Mouse (Mus musculus): ENCODE data around the gene Limch1.

Gene Limch1

DNA sequence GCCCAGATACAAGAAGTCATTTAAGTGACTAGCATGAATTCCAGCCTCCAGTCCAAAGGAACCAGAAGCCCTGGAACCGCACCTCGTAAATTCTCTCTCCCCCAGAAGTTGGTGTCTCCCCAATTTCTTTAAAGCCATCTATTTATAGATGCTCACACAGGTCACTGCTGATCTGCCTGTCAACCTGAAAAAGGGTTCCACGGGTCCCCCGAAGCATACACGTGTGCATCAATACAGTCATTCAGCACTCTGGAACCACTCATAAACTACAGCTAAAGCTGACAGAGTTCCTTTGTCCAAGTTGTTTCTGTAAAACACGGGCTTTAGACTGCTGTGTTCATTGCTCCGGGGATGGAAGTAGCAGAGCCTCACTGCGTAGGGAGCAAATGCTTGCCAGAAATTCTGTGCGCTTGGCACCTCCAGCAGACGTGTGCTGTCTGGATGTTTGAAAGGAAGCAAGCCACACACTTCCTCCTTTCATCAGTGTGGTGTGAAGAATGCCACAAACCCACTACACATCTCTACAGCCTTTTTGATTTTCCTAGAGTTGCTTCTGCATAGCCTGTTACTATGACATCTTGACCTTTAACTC, 278.9 kb downstream of the Limch1 start:
- no peak for DNase-seq (ENCODE audit: low read depth, low spot score)

DNA sequence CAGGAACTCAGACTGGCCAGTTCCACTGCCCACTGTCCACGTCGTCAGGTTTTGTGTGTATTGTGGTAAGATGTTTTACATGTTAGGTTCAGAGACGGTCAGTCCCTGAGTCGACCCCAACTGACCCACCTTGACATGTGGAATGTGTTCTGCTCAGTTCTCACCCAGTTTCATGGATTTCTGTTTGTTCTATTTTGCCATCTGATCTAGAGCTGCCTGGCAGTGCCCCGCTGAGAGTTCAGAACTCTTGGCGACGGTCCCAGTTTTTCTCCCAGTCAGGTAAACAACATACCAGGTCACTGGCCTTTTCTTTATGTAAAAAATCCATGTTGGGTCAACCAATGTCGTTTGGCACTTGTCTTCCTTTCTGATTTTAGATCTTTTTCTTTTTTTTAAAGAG, 279.5 kb downstream of the Limch1 start:
- no peak for DNase-seq (ENCODE audit: low read depth, low spot score)

DNA sequence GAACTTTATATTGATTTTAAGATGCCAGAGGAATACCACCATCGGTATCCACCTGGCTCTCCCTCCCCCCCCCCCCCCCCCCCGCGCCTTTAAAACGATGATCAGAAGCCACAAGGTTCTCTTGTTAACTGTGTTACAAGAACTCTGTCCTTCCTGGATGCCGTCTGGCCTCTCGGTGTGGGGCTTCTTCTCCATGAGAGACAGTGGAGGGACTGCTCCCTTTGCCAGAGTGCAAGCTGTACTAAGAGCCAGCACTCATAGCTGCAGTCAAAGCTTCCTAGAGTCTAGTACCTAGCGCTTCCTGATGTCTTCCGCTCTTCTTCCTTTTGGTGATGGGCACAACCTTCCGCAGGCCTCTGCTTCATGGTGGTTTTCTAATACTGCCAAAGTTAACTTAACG, 280.0 kb downstream of the Limch1 start:
- DNase-seq (ENCODE audit: low read depth, low spot score) = no peak

DNA sequence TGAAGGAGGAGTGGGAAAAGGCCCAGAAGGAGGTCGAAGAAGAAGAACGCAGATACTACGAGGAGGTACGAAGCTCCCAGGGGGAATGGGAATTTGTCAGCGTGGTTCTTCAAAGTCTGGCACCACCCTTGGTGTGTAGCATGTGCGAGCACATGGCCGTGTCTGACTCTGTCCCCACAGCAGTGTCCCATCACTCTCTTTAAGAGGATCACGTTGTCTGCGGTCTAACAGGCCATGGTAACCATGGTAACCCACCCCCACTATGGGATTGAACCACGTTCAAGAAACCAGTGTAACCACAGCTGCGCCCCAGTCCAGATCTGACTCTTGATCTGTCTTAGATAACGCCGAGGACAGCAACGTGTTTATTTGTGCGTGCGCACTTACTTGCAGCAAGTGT, 283.2 kb downstream of the Limch1 start:
- DNase-seq (ENCODE audit: low read depth, low spot score) = no peak

DNA sequence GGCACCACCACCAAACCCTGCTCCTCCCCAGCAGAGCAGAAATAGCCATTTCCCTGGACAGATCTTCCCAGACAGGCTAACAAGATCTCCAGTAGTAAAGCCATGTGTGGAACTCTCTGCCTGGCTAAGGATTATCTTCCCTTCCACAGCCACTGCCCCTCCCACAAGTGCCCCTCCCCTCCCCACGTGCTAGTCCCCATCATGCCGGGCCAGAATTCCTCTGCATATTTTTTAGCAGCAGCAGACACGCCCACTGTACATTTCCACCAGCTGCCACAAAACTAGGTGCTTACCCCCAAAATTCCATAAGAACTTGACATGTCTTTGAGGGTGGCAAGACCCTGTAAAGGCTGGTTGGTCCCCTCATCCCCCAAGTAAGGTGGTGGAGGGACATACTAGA, 284.3 kb downstream of the Limch1 start:
- DNase-seq (ENCODE audit: low read depth, low spot score) = no peak

DNA sequence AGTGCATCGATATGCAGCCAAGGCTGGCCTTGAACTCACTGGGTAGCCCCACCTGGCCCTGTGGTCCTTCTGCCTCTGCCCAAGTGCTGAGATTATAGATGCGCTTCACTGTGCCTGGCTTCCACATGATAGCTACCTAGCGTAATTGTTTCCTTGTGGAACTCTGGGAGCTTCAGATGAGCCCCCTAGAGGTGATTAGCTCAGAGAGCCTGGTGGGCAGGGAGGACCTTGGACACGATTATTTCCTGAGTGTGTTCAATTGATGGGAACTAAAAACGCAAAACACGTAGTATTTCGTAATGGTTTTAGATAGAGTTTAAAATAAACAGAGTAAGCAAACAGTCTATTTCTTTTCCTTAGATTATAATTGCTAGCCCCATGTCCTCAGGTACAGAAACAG, 287.0 kb downstream of the Limch1 start:
- DNase-seq (ENCODE audit: low read depth, low spot score) = no peak

DNA sequence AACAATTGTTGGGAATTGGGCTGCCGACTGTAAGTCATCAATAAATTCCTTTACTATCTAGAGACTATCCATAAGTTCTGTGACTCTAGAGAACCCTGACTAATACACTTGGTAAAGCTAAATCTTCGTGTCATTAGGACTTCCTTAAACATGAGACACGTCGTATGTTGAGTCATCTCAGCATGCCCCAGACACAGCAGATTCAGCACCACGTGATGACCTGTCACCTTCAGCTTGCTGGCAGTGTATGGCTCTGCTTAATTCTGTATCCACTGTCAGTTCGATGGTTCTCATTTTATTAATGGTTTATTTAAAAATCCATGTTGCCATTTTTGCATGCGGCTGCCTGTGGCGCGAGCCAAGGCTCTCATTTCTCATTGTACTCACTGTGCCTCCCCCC, 298.3 kb downstream of the Limch1 start:
- no peak for DNase-seq (ENCODE audit: low read depth, low spot score)

DNA sequence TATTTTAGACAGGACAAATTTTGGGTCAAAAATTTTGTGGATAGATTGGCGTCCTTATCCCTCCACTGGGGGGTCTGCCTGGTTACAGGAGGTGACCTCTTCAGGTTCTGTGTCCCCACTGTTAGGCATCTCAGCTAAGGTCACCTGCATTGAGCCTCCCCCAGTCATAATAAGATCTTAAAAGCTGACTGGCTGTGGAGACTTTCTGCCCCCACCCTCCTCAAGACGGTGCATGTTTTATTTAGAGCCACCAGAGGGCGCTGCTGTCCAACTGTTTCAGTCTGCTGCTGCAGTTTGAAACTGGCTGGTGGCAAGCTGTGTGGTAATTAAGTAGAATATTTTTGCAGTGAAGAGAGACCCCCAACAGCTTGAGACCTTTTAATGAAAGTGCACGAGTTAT, 302.4 kb downstream of the Limch1 start:
- DNase-seq (ENCODE audit: low read depth, low spot score) = peak; percentile 64

DNA sequence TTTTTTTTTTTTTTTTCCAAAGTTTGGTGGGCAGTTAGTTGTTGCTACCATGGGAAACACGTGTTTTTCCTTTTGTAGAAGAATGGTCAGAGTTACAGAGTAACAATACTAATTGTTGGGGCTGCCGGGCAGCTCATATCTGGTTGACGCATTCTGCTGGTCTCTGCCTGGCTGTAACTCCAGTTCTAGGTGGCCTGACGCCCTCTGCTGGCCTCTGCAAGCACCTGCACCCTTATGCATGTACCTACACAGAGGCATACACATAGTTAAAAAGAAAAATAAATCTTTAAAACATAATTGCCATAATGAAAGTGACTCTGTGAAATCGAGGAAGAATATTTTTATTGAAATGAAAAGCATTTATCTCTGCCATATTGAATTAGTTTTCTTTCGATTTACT, 312.2 kb downstream of the Limch1 start:
- no peak for DNase-seq (ENCODE audit: low read depth, low spot score)

DNA sequence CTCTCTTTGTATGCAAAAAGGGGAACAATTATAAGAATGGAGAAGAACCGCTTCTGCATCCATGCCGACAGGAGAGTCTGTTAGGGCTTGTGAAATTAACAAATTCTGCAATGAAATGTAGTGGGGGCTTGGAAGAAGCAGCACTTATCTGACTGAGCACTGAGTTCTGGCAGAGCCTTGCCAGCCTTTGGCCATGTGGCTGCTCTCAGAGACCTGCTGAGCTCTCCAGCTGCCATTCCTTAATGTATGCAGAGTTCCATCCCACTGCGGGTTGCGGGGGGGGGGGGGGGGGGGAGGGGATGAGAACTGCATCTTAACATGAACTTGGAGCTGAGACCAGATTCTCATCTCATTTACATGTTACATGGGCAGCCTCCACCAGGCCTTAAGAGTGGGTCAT, 314.9 kb downstream of the Limch1 start:
- no peak for DNase-seq (ENCODE audit: low read depth, low spot score)

DNA sequence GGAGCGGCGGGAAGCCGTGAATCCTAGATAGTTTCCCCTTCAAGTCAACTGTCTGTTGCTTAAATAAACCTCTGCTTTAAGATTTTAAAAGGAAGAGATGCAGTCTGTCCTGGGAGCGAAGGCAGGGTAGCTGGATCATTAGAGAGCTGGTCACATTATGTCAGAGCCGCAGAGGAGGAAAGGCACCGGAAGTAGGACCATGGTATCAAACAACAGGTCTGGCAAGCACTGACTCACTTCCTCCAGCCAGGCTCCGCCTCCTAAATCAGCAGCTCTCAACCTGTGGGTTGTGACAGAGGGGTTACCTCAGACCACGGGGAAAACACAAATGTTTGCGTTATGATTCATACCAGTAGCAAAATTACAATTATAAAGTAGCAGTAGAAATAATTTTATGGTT, 318.0 kb downstream of the Limch1 start:
- no peak for DNase-seq (ENCODE audit: low read depth, low spot score)

DNA sequence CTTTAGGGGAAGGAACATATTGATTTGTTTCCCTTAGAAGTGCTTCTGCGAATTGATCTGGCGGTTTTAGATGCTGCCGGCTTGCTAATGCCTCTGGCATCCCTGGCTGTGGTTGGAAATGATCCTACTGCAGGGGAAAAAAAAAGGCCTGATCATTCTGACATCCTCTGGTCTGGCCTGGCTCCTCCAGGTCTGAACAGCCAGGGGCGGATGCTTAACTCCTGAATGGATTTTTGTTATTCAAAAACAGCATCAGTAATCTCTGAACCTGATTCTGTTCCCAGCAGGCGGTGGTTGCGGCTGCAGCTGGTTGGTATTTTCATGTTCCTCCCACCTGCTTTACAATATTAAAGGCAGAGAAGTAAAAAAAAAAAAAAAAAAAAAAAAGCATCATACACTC, 337.5 kb downstream of the Limch1 start:
- DNase-seq (ENCODE audit: low read depth, low spot score) = no peak

DNA sequence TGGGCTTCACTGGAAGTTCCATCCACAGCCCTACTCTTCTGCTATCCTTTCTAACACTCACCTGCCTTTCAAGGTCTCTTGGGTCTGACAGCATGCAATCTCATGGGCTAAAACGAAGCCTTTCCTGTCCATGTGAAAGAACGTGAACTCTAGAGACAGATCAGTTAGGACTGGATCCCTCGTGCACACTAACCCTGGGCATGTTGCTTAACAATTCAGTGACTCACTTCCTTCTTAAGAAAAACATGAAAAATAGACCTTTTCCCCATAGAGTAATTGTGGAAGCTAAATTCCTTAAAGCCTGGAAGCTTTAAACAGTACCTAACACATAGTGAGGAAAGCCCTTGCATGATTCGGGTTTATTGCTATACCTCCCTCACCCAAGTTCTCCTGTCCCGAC, 345.2 kb downstream of the Limch1 start:
- no peak for DNase-seq (ENCODE audit: low read depth, low spot score)

DNA sequence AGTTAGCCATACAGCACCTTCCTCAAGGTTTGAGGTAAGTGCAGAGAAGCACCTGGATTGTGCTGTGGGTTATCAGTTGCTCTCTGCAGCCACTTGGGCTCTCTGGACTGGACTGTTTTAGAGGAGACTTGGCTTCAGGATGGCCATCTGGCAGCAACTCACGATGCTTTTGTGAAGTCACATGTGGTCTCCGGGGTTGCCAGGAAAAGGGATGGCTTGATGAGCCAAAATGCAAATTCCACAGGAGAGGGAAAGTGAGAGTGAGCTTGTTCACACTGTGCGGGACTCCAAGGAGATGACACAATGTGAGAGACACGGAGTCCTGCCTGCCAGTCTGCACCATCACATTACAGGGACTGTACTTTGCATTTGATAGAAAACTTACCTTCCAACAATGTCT, 346.1 kb downstream of the Limch1 start:
- no peak for DNase-seq (ENCODE audit: low read depth, low spot score)

DNA sequence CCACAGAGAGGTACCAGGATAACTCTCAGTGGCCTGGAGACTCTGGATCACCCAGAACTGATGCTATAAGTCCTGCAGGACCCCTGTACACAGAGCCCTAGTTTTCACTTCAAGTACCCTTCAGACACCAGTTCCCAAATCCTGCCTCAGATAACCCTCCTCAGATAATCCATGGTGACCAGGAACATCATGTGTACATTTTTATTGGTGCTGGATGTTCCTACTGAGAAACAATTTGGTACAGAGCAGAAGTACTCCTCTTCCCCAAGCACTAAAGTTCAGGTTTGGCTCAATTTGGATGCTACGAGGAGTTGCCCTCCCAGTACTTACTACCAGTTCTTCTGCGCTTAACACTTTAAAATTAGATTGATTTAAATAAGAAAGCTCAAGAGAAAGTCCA, 348.4 kb downstream of the Limch1 start:
- DNase-seq (ENCODE audit: low read depth, low spot score) = no peak

DNA sequence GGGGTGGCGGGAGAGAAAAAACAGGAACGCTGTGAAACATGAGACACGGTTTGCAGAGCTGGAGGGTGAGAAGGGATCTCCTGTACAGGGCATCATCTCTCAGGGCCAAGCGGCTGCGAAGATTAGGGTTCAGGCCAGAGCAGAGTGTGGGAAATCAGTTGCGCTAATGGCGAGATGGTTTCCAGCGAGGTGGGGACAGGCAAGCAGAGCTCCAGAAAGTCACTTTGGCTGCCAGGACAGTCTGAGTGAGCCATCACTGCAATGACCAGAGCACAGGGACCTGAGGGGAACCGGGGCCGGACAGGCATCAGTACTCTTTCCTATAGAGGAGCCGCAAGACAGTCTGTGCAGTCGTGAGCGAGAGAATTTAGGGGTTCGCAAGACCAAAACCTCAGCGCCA, 349.5 kb downstream of the Limch1 start:
- no peak for DNase-seq (ENCODE audit: low read depth, low spot score)

DNA sequence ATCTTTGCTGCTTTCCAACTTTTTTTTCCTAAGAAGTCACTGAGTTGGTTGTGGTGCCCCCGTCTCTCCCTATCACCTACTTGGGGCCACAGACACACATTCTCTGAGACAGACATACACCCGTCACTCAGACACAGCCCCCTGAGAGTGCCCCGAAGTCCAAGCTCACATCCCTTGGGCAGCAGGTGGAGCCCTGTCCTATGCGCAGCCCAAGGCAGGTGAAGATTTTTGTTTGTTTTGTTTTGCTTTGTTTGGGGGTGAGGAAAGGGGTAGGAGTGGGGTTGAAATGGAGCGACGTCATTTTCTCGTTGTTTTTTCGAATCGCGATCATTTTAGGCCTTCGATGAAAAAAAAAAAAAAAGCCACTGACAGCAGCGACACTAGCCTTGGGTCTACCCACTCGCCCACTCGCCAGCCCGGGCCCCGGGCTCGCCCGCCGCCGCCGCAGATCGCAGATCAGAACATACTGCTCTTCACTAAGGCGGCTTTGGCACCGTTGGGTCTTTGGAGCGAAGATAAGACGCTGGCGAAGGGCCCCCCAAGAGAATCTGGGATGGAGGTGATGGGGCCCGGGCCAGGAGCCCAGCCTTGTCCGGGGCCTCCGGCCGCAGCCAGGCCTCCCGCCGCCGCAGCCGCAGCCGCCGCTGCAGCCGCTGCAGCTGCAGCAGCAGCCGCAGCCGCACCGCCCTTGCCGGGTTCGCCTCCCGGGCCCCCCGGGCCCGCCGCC, 350.2 kb downstream of the Limch1 start:
- DNase-seq (ENCODE audit: low read depth, low spot score) = no peak

DNA sequence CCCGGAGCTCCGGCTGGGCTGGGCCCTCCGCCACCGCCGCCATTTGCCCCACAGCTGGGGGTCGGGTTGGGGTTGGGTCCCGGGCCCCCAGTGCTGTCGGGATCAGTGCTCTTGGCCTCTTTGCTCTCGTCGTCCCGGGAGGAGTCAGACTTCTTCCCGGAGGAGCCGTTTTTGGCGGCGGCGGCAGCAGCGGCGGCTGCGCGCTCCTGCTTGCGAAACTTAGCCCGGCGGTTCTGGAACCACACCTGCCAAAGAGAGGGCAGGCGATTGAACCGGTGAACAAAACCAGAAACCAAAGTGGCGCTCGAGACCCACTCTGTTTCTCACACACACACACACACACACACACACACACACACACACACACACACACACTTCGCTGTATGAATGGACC, 350.7 kb downstream of the Limch1 start:
- DNase-seq (ENCODE audit: low read depth, low spot score) = no peak

DNA sequence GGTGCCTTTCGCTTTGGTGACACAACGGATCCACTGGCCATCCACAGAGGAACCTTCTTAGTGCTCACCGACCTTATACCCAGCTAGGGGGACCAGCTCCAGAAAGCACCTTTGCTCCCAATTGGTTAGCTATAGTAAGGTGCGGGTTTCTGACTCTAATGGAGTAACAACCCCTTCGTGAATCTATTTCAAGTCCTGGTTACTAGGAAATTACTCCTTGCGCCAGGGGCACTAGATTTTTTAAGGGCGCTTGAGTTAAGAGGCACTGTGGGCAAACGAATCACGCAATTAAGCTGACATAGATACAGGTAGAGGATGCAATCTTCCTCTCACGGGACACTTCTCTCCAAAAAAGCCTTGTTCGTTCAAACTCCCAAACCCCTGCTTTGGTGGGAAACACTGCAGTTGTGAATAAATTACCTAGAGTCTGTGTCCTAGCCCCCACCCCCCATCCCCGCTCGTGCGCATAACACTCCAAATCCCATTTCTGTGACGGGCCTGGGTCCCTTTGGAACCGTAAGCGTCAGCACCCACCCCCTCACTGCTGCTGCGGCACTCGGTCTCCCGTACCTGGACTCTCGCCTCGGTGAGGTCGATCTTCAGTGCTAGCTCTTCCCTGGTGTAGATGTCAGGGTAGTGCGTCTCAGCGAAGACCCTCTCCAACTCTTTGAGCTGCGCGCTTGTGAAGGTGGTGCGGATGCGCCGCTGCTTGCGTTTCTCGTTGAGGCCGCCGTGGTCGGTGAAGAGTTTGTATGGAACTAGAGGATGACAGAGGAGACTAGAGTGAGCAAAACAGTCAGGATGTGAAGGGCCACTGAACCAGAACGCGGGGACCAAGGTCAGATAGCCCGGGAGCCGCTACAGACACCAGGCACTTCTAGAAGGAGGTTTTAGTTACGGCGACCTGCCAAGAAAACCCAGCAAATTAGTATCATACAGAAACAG, 351.8 kb downstream of the Limch1 start:
- no peak for DNase-seq (ENCODE audit: low read depth, low spot score)

DNA sequence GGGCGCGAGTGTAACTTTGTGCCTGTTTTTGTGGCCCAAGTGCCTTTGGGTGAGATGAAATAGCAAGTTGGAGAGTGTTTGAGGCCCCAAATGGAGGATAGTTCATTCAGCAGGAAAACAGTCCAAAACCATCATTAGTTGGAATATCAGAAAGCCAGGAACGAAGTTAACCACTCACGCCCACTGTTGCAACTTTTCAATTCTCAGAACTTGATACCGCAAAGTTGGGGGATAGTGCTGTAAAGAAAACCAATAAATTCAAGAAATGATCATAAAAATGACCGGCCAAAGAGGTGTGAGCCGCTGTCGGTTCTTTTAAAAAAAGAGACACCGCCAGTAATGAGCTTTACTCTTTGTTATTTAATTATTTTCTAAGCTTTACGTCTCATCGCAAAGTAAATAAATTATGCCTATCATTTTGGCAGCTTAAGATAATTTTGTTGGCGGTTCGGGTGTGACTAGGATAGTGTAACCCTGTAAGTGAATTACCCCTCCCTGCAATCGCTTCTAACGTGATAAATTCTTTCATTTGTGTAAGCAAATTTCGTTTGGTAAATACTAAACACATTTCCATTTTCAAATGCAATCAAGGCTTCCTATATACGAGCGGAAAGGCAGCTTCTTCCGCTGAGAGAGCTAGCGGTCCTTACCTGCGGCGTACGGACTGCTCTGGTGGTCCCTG, 352.6 kb downstream of the Limch1 start:
- no peak for DNase-seq (ENCODE audit: low read depth, low spot score)

DNA sequence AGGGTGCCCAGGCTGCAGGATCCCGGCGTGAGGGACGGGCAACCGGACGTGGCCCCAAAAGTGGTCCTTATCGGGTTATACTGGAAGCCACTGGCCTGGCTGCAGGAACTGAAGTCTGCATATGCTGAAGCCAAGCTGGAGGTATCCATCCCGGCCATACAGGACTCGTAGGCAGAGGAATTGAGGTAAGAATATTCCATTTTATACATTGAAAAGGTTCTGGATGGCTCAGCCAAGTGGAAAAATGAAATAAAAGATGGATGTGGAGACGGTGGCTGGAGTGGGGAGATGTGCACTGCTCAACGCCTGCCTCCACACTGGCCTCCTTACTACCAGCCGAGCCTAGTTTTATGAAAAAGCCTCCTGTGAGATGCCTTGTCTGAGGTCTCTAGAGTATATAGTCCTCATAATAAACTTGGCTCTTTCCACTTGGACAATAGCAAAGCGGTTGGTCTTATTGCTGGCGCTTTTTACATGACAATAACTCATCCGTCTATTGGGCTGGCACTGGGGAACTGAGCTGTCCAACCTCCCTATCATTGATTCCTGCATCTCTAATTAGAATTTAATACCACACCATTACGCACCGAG, 353.2 kb downstream of the Limch1 start, which contains the start of gene Phox2b:
TSS of gene Phox2b (minus strand) at position 569 of the 591 bp plus-strand sequence.
- DNase-seq (ENCODE audit: low read depth, low spot score) = no peak

All from A20 (cell line).